Mouse (Mus musculus): ENCODE measurements around the gene Zfp628. TPM values are rescaled to one million over a fixed set of nuclear protein-coding genes. Genes with fewer than 3 reads are reported as not detected.

Gene Zfp628
- total and polyA plus RNA-seq, 2 experiments from 2014 or later: 6.0 to 9.2 TPM

DNA sequence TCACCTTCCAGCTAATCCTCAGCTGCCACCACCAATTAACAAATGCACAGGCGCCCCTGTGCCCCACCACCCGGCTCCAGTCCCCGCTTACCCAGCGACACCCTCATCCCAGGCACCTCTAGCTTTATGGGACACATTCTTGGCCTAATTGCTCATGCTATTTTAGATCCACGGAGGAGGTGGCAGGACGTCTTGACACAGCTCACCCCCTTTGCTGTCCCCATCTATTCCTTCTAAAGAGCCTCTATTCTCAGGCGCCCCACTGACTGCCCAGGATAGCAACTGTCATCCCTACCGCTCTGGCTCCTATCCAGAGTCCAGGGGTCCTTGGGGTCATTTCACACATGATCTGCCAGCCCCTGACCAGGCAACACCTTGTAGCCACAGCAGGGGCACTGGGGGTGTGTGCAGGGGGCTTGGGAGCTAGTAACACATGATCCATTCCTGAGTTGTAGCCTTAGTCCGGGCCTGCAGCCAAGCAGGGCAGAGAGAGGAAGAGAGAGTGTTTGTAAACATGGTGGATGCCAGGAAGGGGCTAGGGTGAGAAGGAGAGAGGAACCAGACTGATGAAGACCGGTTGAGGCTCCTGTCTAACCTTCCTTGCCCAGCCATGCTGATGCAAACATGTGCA, 38.9 kb downstream of the Zfp628 start:
- DNase-seq (no peak), ATAC-seq (0 out of 2 replicates have a peak, but pooled peaks have one; percentile 20)
- WGBS: 30% methylated on average over 10 of the region's 10 CpGs
- no peak overlapping the region for H3K9ac ChIP-seq
- no peak for TF ChIP-seq CTCF (IDR thresholded peaks at IDR 0.05; ENCODE audit: low read depth)
- H3K4me1 ChIP-seq (ENCODE audit: insufficient read depth): no peaks in the 10 kb centered on the region
- no peaks in the 10 kb centered on the region for H3K36me3 ChIP-seq (ENCODE audit: insufficient read depth)
- H3K9me3 ChIP-seq (ENCODE audit: low read length): no peaks in the 10 kb centered on the region
- H3K27ac ChIP-seq (ENCODE audit: low read depth, low read length): no peak overlapping the region
- no peak overlapping the region for H3K4me2 ChIP-seq (ENCODE audit: low read depth)
- no peaks in the 10 kb centered on the region for H3K27me3 ChIP-seq (ENCODE audit: insufficient read depth, low read length)
- no peak overlapping the region for H3K4me3 ChIP-seq (ENCODE audit: low read depth, low read length)

DNA sequence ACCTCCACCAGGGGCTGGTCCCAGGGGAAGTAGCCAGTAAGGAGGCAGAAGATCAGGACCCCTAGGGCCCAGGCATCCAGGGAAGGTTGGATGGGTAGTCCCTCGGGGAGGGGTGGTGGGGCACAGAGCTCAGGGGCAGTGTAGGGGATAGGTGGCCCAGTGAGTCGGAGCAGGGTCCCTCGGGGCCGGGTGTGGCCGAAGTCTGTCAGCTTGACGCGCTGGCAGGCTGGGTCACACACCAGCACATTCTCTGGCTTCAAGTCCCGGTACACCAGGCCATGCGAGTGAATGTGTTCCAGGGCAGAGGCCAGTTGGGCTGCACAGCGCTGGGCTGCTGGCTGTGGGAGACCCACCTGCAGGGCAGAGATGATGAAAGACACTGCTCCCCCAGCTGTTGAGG, 42.3 kb downstream of the Zfp628 start:
- no peaks in the 10 kb centered on the region for H3K36me3 ChIP-seq (ENCODE audit: insufficient read depth)
- no peak overlapping the region for H3K4me2 ChIP-seq (ENCODE audit: low read depth)
- H3K27me3 ChIP-seq (ENCODE audit: insufficient read depth, low read length): no peaks in the 10 kb centered on the region
- ATAC-seq: no peak
- no peaks in the 10 kb centered on the region for H3K9me3 ChIP-seq (ENCODE audit: low read length)
- H3K4me3 ChIP-seq (ENCODE audit: low read depth, low read length): no peak overlapping the region
- WGBS: 84% methylated on average over 10 of the region's 10 CpGs
- TF ChIP-seq CTCF (IDR thresholded peaks at IDR 0.05; ENCODE audit: low read depth): no peak
- H3K4me1 ChIP-seq (ENCODE audit: insufficient read depth): no peaks in the 10 kb centered on the region
- DNase-seq: no peak
- H3K27ac ChIP-seq (ENCODE audit: low read depth, low read length): no peak overlapping the region
- no peak overlapping the region for H3K9ac ChIP-seq

DNA sequence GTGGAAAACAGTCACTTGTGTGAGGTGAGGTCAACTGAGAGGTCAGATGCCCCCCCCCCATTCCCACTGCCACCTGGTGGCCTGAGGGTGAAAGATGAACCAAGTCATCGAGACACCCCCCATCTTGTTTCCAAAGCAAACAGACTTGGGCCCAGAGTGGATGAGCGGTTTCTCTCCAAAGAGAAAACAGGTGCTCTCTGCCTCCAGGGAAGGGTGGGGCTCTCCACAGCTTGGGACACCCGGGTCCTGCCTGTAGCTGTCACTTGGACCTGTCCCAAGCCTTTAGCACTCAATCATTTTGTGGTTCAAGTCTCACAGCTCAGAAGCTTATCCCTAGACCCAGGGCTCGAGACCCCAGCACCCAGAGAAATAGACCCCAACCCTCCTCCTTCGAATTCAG, 48.5 kb downstream of the Zfp628 start:
- ATAC-seq (no peak), DNase-seq (no peak)
- Histone ChIP-seq H3K9me3 (ENCODE audit: low read length) (no peaks in the 10 kb centered on the region), H3K36me3 (ENCODE audit: insufficient read depth) (no peaks in the 10 kb centered on the region), H3K27ac (ENCODE audit: low read depth, low read length) (no peak overlapping the region), H3K4me2 (ENCODE audit: low read depth) (no peak overlapping the region), H3K4me1 (ENCODE audit: insufficient read depth) (no peaks in the 10 kb centered on the region), H3K4me3 (ENCODE audit: low read depth, low read length) (no peak overlapping the region), H3K27me3 (ENCODE audit: insufficient read depth, low read length) (no peaks in the 10 kb centered on the region), H3K9ac (no peak overlapping the region)
- 79% methylated on average over 5 of the region's 5 CpGs for WGBS
- TF ChIP-seq CTCF (IDR thresholded peaks at IDR 0.05; ENCODE audit: low read depth): no peak

DNA sequence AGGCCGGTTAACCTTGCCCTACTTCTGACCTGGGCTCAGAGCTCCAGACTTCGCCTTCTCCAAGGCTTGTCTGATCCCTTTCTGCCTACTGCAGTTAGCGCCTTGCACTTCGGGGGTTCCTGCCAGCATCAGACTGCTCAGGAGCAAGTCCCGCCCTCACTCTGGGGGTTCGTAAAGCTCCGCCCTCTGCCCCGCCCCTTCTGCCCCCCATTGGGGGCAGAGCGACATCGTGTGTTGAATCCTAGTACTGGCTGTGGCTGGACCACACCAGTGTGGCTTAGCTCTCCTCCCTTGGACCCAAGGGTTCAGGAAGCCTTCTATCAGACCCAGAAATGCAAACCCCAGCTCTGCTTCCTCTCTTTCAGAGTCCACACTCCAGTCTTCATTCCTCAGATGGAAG, 49.3 kb downstream of the Zfp628 start, which contains the start of gene Sbk2:
Sbk2 (minus strand) TSS at position 135 of the 400 bp plus-strand sequence.
- ATAC-seq: peak; percentile 91
- DNase-seq: peak; percentile 80
- Histone ChIP-seq H3K4me1 (ENCODE audit: insufficient read depth) (no peaks in the 10 kb centered on the region), H3K36me3 (ENCODE audit: insufficient read depth) (no peaks in the 10 kb centered on the region), H3K27ac (ENCODE audit: low read depth, low read length) (no peak within 1 kb of the TSS), H3K4me3 (ENCODE audit: low read depth, low read length) (no peak within 1 kb of the TSS), H3K9me3 (ENCODE audit: low read length) (no peaks in the 10 kb centered on the region), H3K27me3 (ENCODE audit: insufficient read depth, low read length) (no peaks in the 10 kb centered on the region), H3K4me2 (ENCODE audit: low read depth) (no peak within 1 kb of the TSS), H3K9ac (no peak within 1 kb of the TSS)
- WGBS: 7% methylated on average over 10 of the region's 10 CpGs
- peak; percentile 79 for TF ChIP-seq CTCF (IDR thresholded peaks at IDR 0.05; ENCODE audit: low read depth)

DNA sequence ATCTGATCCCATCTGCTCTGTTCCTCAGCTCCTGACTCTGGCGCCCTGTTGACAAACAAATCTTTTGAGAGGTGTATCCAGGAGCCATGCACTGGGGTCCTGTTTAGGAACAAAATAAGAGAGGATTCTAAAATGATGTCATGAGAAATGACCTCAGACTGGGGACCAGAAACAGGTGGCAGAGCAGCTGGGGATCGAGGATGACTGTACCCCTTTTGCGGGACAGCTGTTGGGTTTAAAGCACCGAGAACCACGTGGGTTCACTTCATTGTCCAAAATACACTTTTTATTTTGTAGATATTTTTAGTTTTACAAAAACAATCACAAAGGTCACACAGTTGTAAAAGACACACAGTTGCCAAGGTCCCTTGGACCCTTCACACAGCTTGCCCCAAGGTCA, 50.0 kb downstream of the Zfp628 start:
- H3K4me2 ChIP-seq (ENCODE audit: low read depth): no peak overlapping the region
- WGBS: 87% methylated on average over 5 of the region's 5 CpGs
- ATAC-seq: no peak
- no peaks in the 10 kb centered on the region for H3K36me3 ChIP-seq (ENCODE audit: insufficient read depth)
- H3K9me3 ChIP-seq (ENCODE audit: low read length): no peaks in the 10 kb centered on the region
- H3K27ac ChIP-seq (ENCODE audit: low read depth, low read length): no peak overlapping the region
- no peak overlapping the region for H3K4me3 ChIP-seq (ENCODE audit: low read depth, low read length)
- H3K9ac ChIP-seq: no peak overlapping the region
- H3K4me1 ChIP-seq (ENCODE audit: insufficient read depth): no peaks in the 10 kb centered on the region
- no peaks in the 10 kb centered on the region for H3K27me3 ChIP-seq (ENCODE audit: insufficient read depth, low read length)
- TF ChIP-seq CTCF (IDR thresholded peaks at IDR 0.05; ENCODE audit: low read depth): no peak
- DNase-seq: no peak

DNA sequence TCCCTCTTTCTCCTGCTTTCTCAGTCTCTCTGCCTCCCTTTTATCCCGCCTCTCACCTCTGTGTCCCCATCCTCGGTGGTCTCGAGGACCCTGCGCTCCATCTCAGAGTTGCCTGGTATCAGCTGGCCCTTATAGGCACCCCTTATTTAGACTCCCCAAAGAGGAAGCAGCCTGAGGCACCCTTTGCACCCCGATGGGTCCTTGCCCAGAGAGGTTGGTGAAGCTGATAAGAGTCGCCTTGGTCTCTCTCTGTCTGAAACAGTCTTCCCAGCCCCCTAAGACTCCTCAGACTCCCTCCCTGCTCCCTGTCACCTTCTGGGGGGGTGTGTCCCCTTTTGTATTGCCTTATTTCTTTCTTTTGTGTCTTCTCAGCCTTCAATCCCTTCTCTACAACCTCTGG, 56.1 kb downstream of the Zfp628 start, which contains the start of gene Sbk3:
Sbk3 (minus strand) TSS at position 101 of the 400 bp plus-strand sequence.
- no peaks in the 10 kb centered on the region for H3K36me3 ChIP-seq (ENCODE audit: insufficient read depth)
- no peak for TF ChIP-seq CTCF (IDR thresholded peaks at IDR 0.05; ENCODE audit: low read depth)
- H3K4me2 ChIP-seq (ENCODE audit: low read depth): no peak within 1 kb of the TSS
- no peak within 1 kb of the TSS for H3K9ac ChIP-seq
- H3K9me3 ChIP-seq (ENCODE audit: low read length): no peaks in the 10 kb centered on the region
- no peaks in the 10 kb centered on the region for H3K27me3 ChIP-seq (ENCODE audit: insufficient read depth, low read length)
- no peak within 1 kb of the TSS for H3K4me3 ChIP-seq (ENCODE audit: low read depth, low read length)
- H3K27ac ChIP-seq (ENCODE audit: low read depth, low read length): no peak within 1 kb of the TSS
- DNase-seq (no peak), ATAC-seq (no peak)
- H3K4me1 ChIP-seq (ENCODE audit: insufficient read depth): no peaks in the 10 kb centered on the region
- WGBS: 34% methylated on average over 6 of the region's 6 CpGs

Other genes starting within 250 kb of the Zfp628 start
Only the 30 nearest of the 33 such genes appear.
- not detected in 2 replicates for gene Tmem150b, start 190.0 kb upstream of the Zfp628 start, total RNA-seq (2014; rRNA removed)
- 0.18 TPM in 1 of 2 replicates, not detected in the other for gene Tmem150b, start 190.0 kb upstream of the Zfp628 start, polyA plus RNA-seq (2015; fragmentation: Nextera tagmentation; extraction: Ambion mirVana)
- gene Kmt5c, start 175.1 kb upstream of the Zfp628 start, total RNA-seq (2014; rRNA removed): 36.8 and 59.1 TPM in 2 replicates
- gene Kmt5c, start 175.1 kb upstream of the Zfp628 start, polyA plus RNA-seq (2015; fragmentation: Nextera tagmentation; extraction: Ambion mirVana): 32.3 and 35.1 TPM in 2 replicates
- gene Cox6b2, start 162.1 kb upstream of the Zfp628 start, total RNA-seq (2014; rRNA removed): 3.8 and 4.8 TPM in 2 replicates
- gene Cox6b2, start 162.1 kb upstream of the Zfp628 start, polyA plus RNA-seq (2015; fragmentation: Nextera tagmentation; extraction: Ambion mirVana): 19.8 and 23.3 TPM in 2 replicates
- not detected in 2 replicates for gene Fam71e2, start 143.9 kb upstream of the Zfp628 start, total RNA-seq (2014; rRNA removed)
- gene Fam71e2, start 143.9 kb upstream of the Zfp628 start, polyA plus RNA-seq (2015; fragmentation: Nextera tagmentation; extraction: Ambion mirVana): not detected in 2 replicates
- gene Il11, start 132.4 kb upstream of the Zfp628 start, total RNA-seq (2014; rRNA removed): 1.2 and 2.6 TPM in 2 replicates
- 1.2 and 2.1 TPM in 2 replicates for gene Il11, start 132.4 kb upstream of the Zfp628 start, polyA plus RNA-seq (2015; fragmentation: Nextera tagmentation; extraction: Ambion mirVana)
- gene Tmem190, start 132.3 kb upstream of the Zfp628 start, total RNA-seq (2014; rRNA removed): not detected in 2 replicates
- gene Tmem190, start 132.3 kb upstream of the Zfp628 start, polyA plus RNA-seq (2015; fragmentation: Nextera tagmentation; extraction: Ambion mirVana): not detected in 2 replicates
- gene Tmem238, start 125.6 kb upstream of the Zfp628 start, total RNA-seq (2014; rRNA removed): 7.3 and 10.1 TPM in 2 replicates
- 13.3 and 15.0 TPM in 2 replicates for gene Tmem238, start 125.6 kb upstream of the Zfp628 start, polyA plus RNA-seq (2015; fragmentation: Nextera tagmentation; extraction: Ambion mirVana)
- 161 and 191 TPM in 2 replicates for gene Rpl28, start 122.3 kb upstream of the Zfp628 start, total RNA-seq (2014; rRNA removed)
- 313 and 332 TPM in 2 replicates for gene Rpl28, start 122.3 kb upstream of the Zfp628 start, polyA plus RNA-seq (2015; fragmentation: Nextera tagmentation; extraction: Ambion mirVana)
- 300 and 347 TPM in 2 replicates for gene Ube2s, start 102.6 kb upstream of the Zfp628 start, total RNA-seq (2014; rRNA removed)
- 232 and 259 TPM in 2 replicates for gene Ube2s, start 102.6 kb upstream of the Zfp628 start, polyA plus RNA-seq (2015; fragmentation: Nextera tagmentation; extraction: Ambion mirVana)
- gene Shisa7, start 70.5 kb upstream of the Zfp628 start, total RNA-seq (2014; rRNA removed): 52.4 and 66.6 TPM in 2 replicates
- 6.8 and 9.4 TPM in 2 replicates for gene Shisa7, start 70.5 kb upstream of the Zfp628 start, polyA plus RNA-seq (2015; fragmentation: Nextera tagmentation; extraction: Ambion mirVana)
- 2.5 and 6.6 TPM in 2 replicates for gene Isoc2b, start 45.0 kb upstream of the Zfp628 start, total RNA-seq (2014; rRNA removed)
- 3.5 and 3.7 TPM in 2 replicates for gene Isoc2b, start 45.0 kb upstream of the Zfp628 start, polyA plus RNA-seq (2015; fragmentation: Nextera tagmentation; extraction: Ambion mirVana)
- 4.8 and 4.9 TPM in 2 replicates for gene Isoc2a, start 38.1 kb upstream of the Zfp628 start, total RNA-seq (2014; rRNA removed)
- 0.26 and 0.39 TPM in 2 replicates for gene Isoc2a, start 38.1 kb upstream of the Zfp628 start, polyA plus RNA-seq (2015; fragmentation: Nextera tagmentation; extraction: Ambion mirVana)
- gene Gm36210, start 8.7 kb upstream of the Zfp628 start, total RNA-seq (2014; rRNA removed): 0.48 and 0.85 TPM in 2 replicates
- 0.29 and 0.47 TPM in 2 replicates for gene Gm36210, start 8.7 kb upstream of the Zfp628 start, polyA plus RNA-seq (2015; fragmentation: Nextera tagmentation; extraction: Ambion mirVana)
- gene Nat14, start 6.8 kb downstream of the Zfp628 start, total RNA-seq (2014; rRNA removed): 45.5 and 69.9 TPM in 2 replicates
- gene Nat14, start 6.8 kb downstream of the Zfp628 start, polyA plus RNA-seq (2015; fragmentation: Nextera tagmentation; extraction: Ambion mirVana): 20.5 and 54.3 TPM in 2 replicates
- 0.54 and 1.7 TPM in 2 replicates for gene Ssc5d, start 10.6 kb downstream of the Zfp628 start, total RNA-seq (2014; rRNA removed)
- 0.51 and 0.63 TPM in 2 replicates for gene Ssc5d, start 10.6 kb downstream of the Zfp628 start, polyA plus RNA-seq (2015; fragmentation: Nextera tagmentation; extraction: Ambion mirVana)
- not detected in 2 replicates for gene Sbk2, start 49.2 kb downstream of the Zfp628 start, total RNA-seq (2014; rRNA removed)
- gene Sbk2, start 49.2 kb downstream of the Zfp628 start, polyA plus RNA-seq (2015; fragmentation: Nextera tagmentation; extraction: Ambion mirVana): not detected in 2 replicates
- gene Sbk3, start 56.0 kb downstream of the Zfp628 start, total RNA-seq (2014; rRNA removed): 0.23 and 0.76 TPM in 2 replicates
- 0.39 and 0.76 TPM in 2 replicates for gene Sbk3, start 56.0 kb downstream of the Zfp628 start, polyA plus RNA-seq (2015; fragmentation: Nextera tagmentation; extraction: Ambion mirVana)
- gene Zfp579, start 80.9 kb downstream of the Zfp628 start, total RNA-seq (2014; rRNA removed): 34.6 and 34.7 TPM in 2 replicates
- gene Zfp579, start 80.9 kb downstream of the Zfp628 start, polyA plus RNA-seq (2015; fragmentation: Nextera tagmentation; extraction: Ambion mirVana): 36.7 and 42.6 TPM in 2 replicates
- 4.6 and 6.4 TPM in 2 replicates for gene Zfp524, start 99.2 kb downstream of the Zfp628 start, total RNA-seq (2014; rRNA removed)
- gene Zfp524, start 99.2 kb downstream of the Zfp628 start, polyA plus RNA-seq (2015; fragmentation: Nextera tagmentation; extraction: Ambion mirVana): 5.0 and 5.3 TPM in 2 replicates
- 30.0 and 33.9 TPM in 2 replicates for gene Fiz1, start 99.5 kb downstream of the Zfp628 start, total RNA-seq (2014; rRNA removed)
- gene Fiz1, start 99.5 kb downstream of the Zfp628 start, polyA plus RNA-seq (2015; fragmentation: Nextera tagmentation; extraction: Ambion mirVana): 26.9 and 28.6 TPM in 2 replicates
- gene Gm44973, start 100.3 kb downstream of the Zfp628 start, total RNA-seq (2014; rRNA removed): not detected in 2 replicates
- 3.1 TPM in 2 replicates for gene Gm44973, start 100.3 kb downstream of the Zfp628 start, polyA plus RNA-seq (2015; fragmentation: Nextera tagmentation; extraction: Ambion mirVana)
- gene Zfp865, start 105.2 kb downstream of the Zfp628 start, total RNA-seq (2014; rRNA removed): 27.3 and 33.3 TPM in 2 replicates
- 5.6 and 5.8 TPM in 2 replicates for gene Zfp865, start 105.2 kb downstream of the Zfp628 start, polyA plus RNA-seq (2015; fragmentation: Nextera tagmentation; extraction: Ambion mirVana)
- gene Ccdc106, start 105.3 kb downstream of the Zfp628 start, total RNA-seq (2014; rRNA removed): 70.7 and 104 TPM in 2 replicates
- 69.7 and 79.8 TPM in 2 replicates for gene Ccdc106, start 105.3 kb downstream of the Zfp628 start, polyA plus RNA-seq (2015; fragmentation: Nextera tagmentation; extraction: Ambion mirVana)
- 0.24 TPM in 1 of 2 replicates, not detected in the other for gene 4632433K11Rik, start 118.9 kb downstream of the Zfp628 start, total RNA-seq (2014; rRNA removed)
- not detected in 2 replicates for gene 4632433K11Rik, start 118.9 kb downstream of the Zfp628 start, polyA plus RNA-seq (2015; fragmentation: Nextera tagmentation; extraction: Ambion mirVana)
- 5.2 and 5.6 TPM in 2 replicates for gene Zfp784, start 123.2 kb downstream of the Zfp628 start, total RNA-seq (2014; rRNA removed)
- gene Zfp784, start 123.2 kb downstream of the Zfp628 start, polyA plus RNA-seq (2015; fragmentation: Nextera tagmentation; extraction: Ambion mirVana): 4.1 and 5.0 TPM in 2 replicates
- 26.2 and 42.1 TPM in 2 replicates for gene Zfp580, start 136.3 kb downstream of the Zfp628 start, total RNA-seq (2014; rRNA removed)
- 132 and 135 TPM in 2 replicates for gene Zfp580, start 136.3 kb downstream of the Zfp628 start, polyA plus RNA-seq (2015; fragmentation: Nextera tagmentation; extraction: Ambion mirVana)
- gene U2af2, start 146.9 kb downstream of the Zfp628 start, total RNA-seq (2014; rRNA removed): 179 and 184 TPM in 2 replicates
- gene U2af2, start 146.9 kb downstream of the Zfp628 start, polyA plus RNA-seq (2015; fragmentation: Nextera tagmentation; extraction: Ambion mirVana): 92.7 and 101 TPM in 2 replicates
- gene Epn1, start 165.0 kb downstream of the Zfp628 start, total RNA-seq (2014; rRNA removed): 341 and 347 TPM in 2 replicates
- gene Epn1, start 165.0 kb downstream of the Zfp628 start, polyA plus RNA-seq (2015; fragmentation: Nextera tagmentation; extraction: Ambion mirVana): 126 and 127 TPM in 2 replicates
- gene Rfpl4, start 201.7 kb downstream of the Zfp628 start, total RNA-seq (2014; rRNA removed): not detected in 2 replicates
- not detected in 2 replicates for gene Rfpl4, start 201.7 kb downstream of the Zfp628 start, polyA plus RNA-seq (2015; fragmentation: Nextera tagmentation; extraction: Ambion mirVana)
- gene Rasl2-9, start 210.7 kb downstream of the Zfp628 start, total RNA-seq (2014; rRNA removed): 0.15 and 0.24 TPM in 2 replicates
- 0.47 and 0.65 TPM in 2 replicates for gene Rasl2-9, start 210.7 kb downstream of the Zfp628 start, polyA plus RNA-seq (2015; fragmentation: Nextera tagmentation; extraction: Ambion mirVana)

Measured in forebrain, postnatal 0 days (tissue).